Mouse (Mus musculus) spleen, adult 2 months (tissue): ENCODE data around the gene Proser2.

Experiments used
- CTCF ChIP-seq: fragments of 200-500 bp; IDR thresholded peaks from 2 replicates; pipeline ENCODE4 v1.5.1; 2011; ENCODE audit warnings: mild to moderate bottlenecking, inconsistent platforms; ENCODE audit not compliant: insufficient read depth, insufficient read length, insufficient replicate concordance; ENCODE audit errors: extremely low read depth
- POLR2A ChIP-seq: fragments of 200-500 bp; IDR thresholded peaks from 2 replicates; pipeline ENCODE4 v1.6.1; 2011; ENCODE audit warnings: low read depth, low read length, inconsistent platforms

- TF ChIP-seq POLR2A (no peak), CTCF (no peak)
These were observed 27.2 kb upstream of the Proser2 start for GRCm38 (mm10) chr2:6157208-6157607.
